Mouse (Mus musculus): ENCODE data around the gene Cd24a. TPM values are rescaled to one million over a fixed set of nuclear protein-coding genes. Genes with fewer than 3 reads are reported as not detected.

The Cd24a gene
- polyA plus RNA-seq, 1 experiment from 2014 or later = 175 TPM

DNA sequence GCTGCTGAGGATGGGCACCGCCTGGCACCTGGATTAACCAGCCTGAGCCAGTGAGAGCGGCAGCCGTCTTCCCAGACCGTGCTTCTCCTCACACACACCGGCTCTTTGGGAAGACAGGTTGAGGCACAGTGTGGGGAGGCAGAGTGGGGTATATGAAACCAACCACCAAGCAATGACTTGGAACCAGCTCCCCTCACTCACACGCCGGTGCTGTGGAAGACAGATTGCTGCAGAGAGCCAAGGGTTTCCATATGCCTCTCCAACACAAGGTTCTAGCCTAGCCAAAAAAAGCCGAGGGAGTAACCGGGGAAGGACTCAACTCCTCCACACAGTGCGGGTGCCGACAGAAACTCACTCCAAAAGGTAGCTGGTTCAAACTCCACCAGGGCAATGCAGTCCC, 18.8 kb upstream of the Cd24a start:
- no peaks in the 10 kb centered on the region for H3K36me3 ChIP-seq
- no peak for ATAC-seq (ENCODE audit: insufficient number of reproducible peaks, low FRiP score, low TSS enrichment, low read depth)
- H3K4me1 ChIP-seq = no peaks in the 10 kb centered on the region
- no peaks in the 10 kb centered on the region for H3K9me3 ChIP-seq (replicated peaks)
- H3K4me3 ChIP-seq (replicated peaks) = no peak overlapping the region
- H3K4me2 ChIP-seq (replicated peaks) = no peak overlapping the region
- no peak overlapping the region for H3K27ac ChIP-seq (replicated peaks)
- no peak overlapping the region for H3K9ac ChIP-seq
- no peaks in the 10 kb centered on the region for H3K27me3 ChIP-seq
- 77% methylated on average over 11 of the region's 11 CpGs for WGBS

GRCm38 (mm10) chr10:43560765-43561164, 17.3 kb upstream of the Cd24a start:
- Histone ChIP-seq H3K36me3 (no peaks in the 10 kb centered on the region), H3K9ac (no peak overlapping the region), H3K27me3 (no peaks in the 10 kb centered on the region), H3K9me3 (replicated peaks) (no peaks in the 10 kb centered on the region), H3K4me3 (replicated peaks) (no peak overlapping the region), H3K27ac (replicated peaks) (no peak overlapping the region), H3K4me1 (no peaks in the 10 kb centered on the region), H3K4me2 (replicated peaks) (no peak overlapping the region)
- ATAC-seq (ENCODE audit: insufficient number of reproducible peaks, low FRiP score, low TSS enrichment, low read depth) = no peak
- 42% methylated on average over 2 of the region's 2 CpGs for WGBS

DNA sequence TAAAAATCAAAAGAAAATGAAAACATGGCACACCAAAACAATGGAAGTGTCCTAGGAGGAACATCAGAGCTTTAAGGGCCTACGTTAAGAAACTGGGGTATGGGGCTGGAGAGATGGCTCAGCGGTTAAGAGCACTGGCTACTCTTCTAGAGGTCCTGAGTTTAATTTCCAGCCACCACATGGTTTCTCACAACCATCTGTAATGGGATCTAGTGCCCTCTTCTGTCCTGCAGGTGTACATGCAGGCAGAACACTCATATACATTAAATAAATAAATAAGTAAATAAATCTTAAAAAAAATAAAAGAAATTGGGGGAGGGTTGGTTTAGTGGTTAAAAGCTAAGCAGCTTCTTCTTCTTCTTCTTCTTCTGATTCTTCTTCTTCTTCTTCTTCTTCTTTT, 16.8 kb upstream of the Cd24a start:
- Histone ChIP-seq H3K27me3 (no peaks in the 10 kb centered on the region), H3K4me3 (replicated peaks) (no peak overlapping the region), H3K9ac (no peak overlapping the region), H3K4me1 (no peaks in the 10 kb centered on the region), H3K27ac (replicated peaks) (no peak overlapping the region), H3K9me3 (replicated peaks) (no peaks in the 10 kb centered on the region), H3K36me3 (no peaks in the 10 kb centered on the region), H3K4me2 (replicated peaks) (no peak overlapping the region)
- no peak for ATAC-seq (ENCODE audit: insufficient number of reproducible peaks, low FRiP score, low TSS enrichment, low read depth)
- 99% methylated on average over 2 of the region's 2 CpGs for WGBS

- no peak overlapping the region for H3K27ac ChIP-seq (replicated peaks)
- H3K9ac ChIP-seq = no peak overlapping the region
- ATAC-seq (ENCODE audit: insufficient number of reproducible peaks, low FRiP score, low TSS enrichment, low read depth) = no peak
- WGBS = 66% methylated on average over 2 of the region's 2 CpGs
- H3K9me3 ChIP-seq (replicated peaks) = peaks cover 5% of the 10 kb centered on the region
- no peak overlapping the region for H3K4me3 ChIP-seq (replicated peaks)
- no peak overlapping the region for H3K4me2 ChIP-seq (replicated peaks)
- peaks cover 9% of the 10 kb centered on the region for H3K4me1 ChIP-seq
- no peaks in the 10 kb centered on the region for H3K36me3 ChIP-seq
- peaks cover 10% of the 10 kb centered on the region; the same call in 1 of the 2 replicates for H3K27me3 ChIP-seq
Observed at GRCm38 (mm10) chr10:43574352-43574751, 3.7 kb upstream of the Cd24a start.

DNA sequence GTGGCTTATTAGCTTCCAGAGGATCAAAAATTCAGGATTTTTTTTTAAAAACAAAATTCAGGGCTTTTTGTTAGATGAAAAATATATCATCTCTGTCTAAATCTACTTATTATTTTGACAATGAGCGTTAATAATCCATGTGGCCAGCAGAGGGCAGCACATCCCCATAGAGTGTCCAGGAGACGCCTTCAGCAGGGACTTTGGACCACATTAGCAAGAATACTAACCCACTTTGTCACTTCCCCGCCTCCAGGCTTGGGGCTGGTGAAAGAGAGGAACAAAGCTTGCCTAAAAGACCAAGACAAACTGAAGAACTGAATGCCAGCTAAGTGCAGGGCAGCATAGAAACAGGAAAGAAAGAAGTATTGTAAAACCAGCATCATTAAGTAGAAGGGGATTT, 3.1 kb upstream of the Cd24a start:
- 0% methylated on average over 3 of the region's 3 CpGs for WGBS
- Histone ChIP-seq H3K4me3 (replicated peaks) (no peak overlapping the region), H3K9me3 (replicated peaks) (peaks cover 5% of the 10 kb centered on the region), H3K4me2 (replicated peaks) (no peak overlapping the region), H3K36me3 (no peaks in the 10 kb centered on the region), H3K27me3 (peaks cover 10% of the 10 kb centered on the region; the same call in 1 of the 2 replicates), H3K9ac (no peak overlapping the region), H3K4me1 (peaks cover 15% of the 10 kb centered on the region), H3K27ac (replicated peaks) (no peak overlapping the region)
- no peak for ATAC-seq (ENCODE audit: insufficient number of reproducible peaks, low FRiP score, low TSS enrichment, low read depth)

DNA sequence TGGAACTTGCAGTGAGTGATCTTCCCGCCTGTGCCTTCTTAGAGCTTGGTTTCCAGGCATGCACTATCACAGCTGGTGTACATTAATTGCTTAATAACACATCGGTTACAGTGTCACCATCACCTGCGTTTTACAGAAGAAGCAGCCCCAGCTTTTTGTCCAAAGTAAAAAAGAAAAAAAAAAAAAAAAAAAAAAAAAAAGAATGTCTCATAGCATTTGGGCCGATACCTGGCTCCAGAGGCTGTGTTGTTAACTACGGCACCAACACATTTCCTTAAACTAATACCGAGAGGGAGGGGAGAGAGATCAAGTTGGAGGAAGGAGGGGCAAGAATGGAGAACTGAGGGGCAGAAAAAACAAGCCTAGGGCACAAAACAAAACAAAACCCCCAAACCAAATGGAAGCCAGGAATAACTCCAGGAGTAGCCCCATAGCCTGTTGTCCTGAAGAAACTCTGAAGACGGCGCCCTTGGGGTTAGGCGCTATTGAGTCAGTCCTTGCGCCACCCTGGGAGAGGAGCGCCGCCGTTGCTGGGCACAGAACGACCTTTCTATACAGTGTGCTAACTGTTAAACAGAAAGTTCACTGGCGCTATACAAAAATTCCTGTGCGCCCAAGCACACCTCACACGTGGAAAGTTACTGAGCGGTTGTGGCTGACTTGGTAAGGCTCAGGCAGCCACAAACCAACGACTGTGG, 636 bp upstream of the Cd24a start:
- Histone ChIP-seq H3K27ac (replicated peaks) (0 out of 2 replicates have a peak overlapping the region, but pooled peaks have one; percentile 39), H3K27me3 (peaks cover 10% of the 10 kb centered on the region; the same call in 1 of the 2 replicates), H3K9ac (no peak overlapping the region), H3K36me3 (no peaks in the 10 kb centered on the region), H3K9me3 (replicated peaks) (no peaks in the 10 kb centered on the region; the same call in 1 of the 2 replicates), H3K4me2 (replicated peaks) (peak overlapping the region; percentile 90), H3K4me1 (peaks cover 16% of the 10 kb centered on the region), H3K4me3 (replicated peaks) (peak overlapping the region; percentile 58)
- ATAC-seq (ENCODE audit: insufficient number of reproducible peaks, low FRiP score, low TSS enrichment, low read depth) = no peak
- 13% methylated on average over 19 of the region's 19 CpGs for WGBS

DNA sequence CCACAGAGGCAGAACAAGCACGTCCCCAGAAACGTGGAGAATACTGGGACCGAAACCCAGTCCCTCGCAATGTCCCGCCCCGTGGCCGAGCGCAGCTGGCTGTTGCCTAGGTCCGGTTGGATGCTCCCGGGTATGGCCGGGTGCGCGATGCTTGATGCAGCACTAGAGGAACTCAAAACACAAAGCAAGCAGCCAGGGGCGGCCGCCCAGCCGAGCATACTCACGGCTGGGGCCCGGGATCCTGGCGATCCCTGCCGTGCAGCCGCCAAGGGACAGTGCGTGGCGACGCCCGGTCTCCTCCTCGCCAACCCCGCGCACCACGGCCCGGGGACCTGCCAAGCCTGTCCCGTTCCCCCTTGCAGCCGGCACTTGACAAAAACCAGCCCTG, 276 bp downstream of the Cd24a start:
- peaks cover 4% of the 10 kb centered on the region for H3K36me3 ChIP-seq
- H3K9ac ChIP-seq = peak overlapping the region; percentile 43
- under 1% methylated on average over 32 of the region's 32 CpGs for WGBS
- H3K4me1 ChIP-seq = peaks cover 16% of the 10 kb centered on the region
- peak overlapping the region; percentile 58 for H3K4me3 ChIP-seq (replicated peaks)
- peak; percentile 54 for ATAC-seq (ENCODE audit: insufficient number of reproducible peaks, low FRiP score, low TSS enrichment, low read depth)
- peak overlapping the region; percentile 93 for H3K27ac ChIP-seq (replicated peaks)
- no peaks in the 10 kb centered on the region for H3K9me3 ChIP-seq (replicated peaks)
- H3K4me2 ChIP-seq (replicated peaks) = peak overlapping the region; percentile 90
- peaks cover 10% of the 10 kb centered on the region; the same call in 1 of the 2 replicates for H3K27me3 ChIP-seq

GRCm38 (mm10) chr10:43578754-43579380, 783 bp downstream of the Cd24a start:
- H3K4me1 ChIP-seq = peaks cover 16% of the 10 kb centered on the region
- peak overlapping the region; percentile 43 for H3K9ac ChIP-seq
- peak overlapping the region; percentile 93 for H3K27ac ChIP-seq (replicated peaks)
- under 1% methylated on average over 50 of the region's 65 CpGs for WGBS
- no peaks in the 10 kb centered on the region for H3K9me3 ChIP-seq (replicated peaks)
- peaks cover 10% of the 10 kb centered on the region; the same call in 1 of the 2 replicates for H3K27me3 ChIP-seq
- peaks cover 7% of the 10 kb centered on the region for H3K36me3 ChIP-seq
- ATAC-seq (ENCODE audit: insufficient number of reproducible peaks, low FRiP score, low TSS enrichment, low read depth) = peak; percentile 86
- peak overlapping the region; percentile 90 for H3K4me2 ChIP-seq (replicated peaks)
- peak overlapping the region; percentile 58 for H3K4me3 ChIP-seq (replicated peaks)

DNA sequence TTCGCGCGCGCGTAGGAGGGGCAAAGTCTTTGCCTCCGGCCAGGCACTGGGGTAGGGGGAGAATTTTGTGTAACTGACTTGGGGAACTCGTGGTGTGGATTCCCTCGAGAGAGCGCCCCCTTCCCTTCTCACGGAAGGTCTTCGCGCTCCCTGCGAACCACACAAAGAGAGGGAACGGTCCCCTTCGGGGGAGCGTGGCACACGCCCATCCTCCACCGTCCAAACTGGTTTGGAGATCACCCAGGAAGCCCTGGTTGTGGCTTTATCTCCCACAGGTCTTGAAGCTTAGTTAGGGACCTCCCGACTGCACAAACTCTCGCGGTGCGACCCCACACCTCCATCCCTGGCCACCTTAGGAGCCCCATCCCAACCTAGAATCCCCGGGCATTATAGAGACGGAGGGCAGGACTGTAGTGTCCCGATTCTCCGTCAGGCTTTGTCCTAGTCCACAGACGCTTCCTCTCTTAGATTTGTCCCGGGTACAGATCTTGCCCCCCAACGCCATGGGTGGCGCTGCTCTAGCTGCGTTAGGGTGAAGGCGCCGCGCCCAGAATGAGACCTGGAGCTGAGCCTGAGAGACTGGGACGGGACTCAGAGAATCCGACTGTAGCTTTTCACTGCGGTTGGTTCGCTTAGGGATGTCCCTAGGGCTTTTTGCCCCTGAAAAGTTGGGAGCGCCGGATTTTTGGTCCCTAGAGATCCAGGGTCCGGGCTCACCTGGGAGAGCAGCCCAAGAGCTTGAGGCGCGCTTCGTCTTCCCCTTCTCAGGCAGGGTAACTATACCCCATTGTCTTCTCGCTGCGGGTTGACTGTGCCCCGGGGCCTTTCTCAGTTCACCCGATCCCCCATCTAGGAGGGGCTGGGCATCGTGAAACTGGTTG, 1.5 kb downstream of the Cd24a start:
- Histone ChIP-seq H3K4me3 (replicated peaks) (peak overlapping the region; percentile 58), H3K9ac (peak overlapping the region; percentile 43), H3K36me3 (peaks cover 12% of the 10 kb centered on the region), H3K4me1 (peaks cover 16% of the 10 kb centered on the region), H3K27ac (replicated peaks) (peak overlapping the region; percentile 93), H3K9me3 (replicated peaks) (no peaks in the 10 kb centered on the region), H3K27me3 (peaks cover 10% of the 10 kb centered on the region; the same call in 1 of the 2 replicates), H3K4me2 (replicated peaks) (peak overlapping the region; percentile 90)
- under 1% methylated on average over 49 of the region's 49 CpGs for WGBS
- ATAC-seq (ENCODE audit: insufficient number of reproducible peaks, low FRiP score, low TSS enrichment, low read depth) = peak; percentile 24

DNA sequence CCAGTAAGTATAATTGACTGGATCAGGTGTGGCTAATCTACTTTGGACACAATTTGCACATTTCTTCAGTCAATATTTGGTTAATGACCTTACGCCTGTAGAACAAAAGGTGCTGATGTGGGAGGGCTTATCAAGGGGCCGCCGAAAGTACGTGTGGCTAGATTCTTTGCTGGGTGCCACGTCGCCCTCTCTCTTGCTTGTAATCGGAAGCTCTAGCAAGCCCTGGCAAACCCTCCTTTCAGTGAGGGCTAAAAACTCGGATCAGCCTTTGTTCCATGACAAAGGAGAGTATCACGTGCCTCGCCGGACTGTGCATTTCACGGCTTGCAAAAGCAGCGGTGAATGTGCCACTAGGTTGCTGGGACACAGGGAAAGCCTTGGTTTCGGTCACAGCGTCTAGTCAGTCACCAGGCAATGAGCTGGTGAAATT, 2.6 kb downstream of the Cd24a start:
- peaks cover 13% of the 10 kb centered on the region for H3K36me3 ChIP-seq
- peak overlapping the region; percentile 60 for H3K27ac ChIP-seq (replicated peaks)
- H3K4me2 ChIP-seq (replicated peaks) = peak overlapping the region; percentile 90
- H3K9me3 ChIP-seq (replicated peaks) = no peaks in the 10 kb centered on the region
- WGBS = 1% methylated on average over 15 of the region's 15 CpGs
- no peak for ATAC-seq (ENCODE audit: insufficient number of reproducible peaks, low FRiP score, low TSS enrichment, low read depth)
- peaks cover 10% of the 10 kb centered on the region; the same call in 1 of the 2 replicates for H3K27me3 ChIP-seq
- H3K4me3 ChIP-seq (replicated peaks) = peak overlapping the region; percentile 58
- peaks cover 16% of the 10 kb centered on the region for H3K4me1 ChIP-seq
- peak overlapping the region; percentile 43; the same call in 1 of the 2 replicates for H3K9ac ChIP-seq

DNA sequence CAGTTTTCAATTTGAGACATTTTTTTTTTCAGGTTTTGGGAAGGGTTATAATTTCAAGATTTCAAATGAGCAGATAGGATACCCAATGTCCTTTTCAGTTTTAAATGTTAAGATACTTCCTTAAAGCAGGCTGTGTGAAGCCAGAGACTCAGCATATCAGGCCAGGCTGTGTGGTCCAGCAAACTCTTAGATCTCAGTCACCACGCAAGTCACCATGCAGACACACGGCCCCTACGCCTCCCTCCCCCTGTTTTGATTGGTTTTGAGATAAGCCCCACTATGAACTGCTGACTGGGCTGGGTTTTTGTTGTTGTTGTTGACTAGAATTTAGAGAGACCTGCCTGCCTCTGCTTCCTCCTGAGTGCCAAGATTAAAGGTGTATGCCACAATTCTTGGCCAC, 3.2 kb downstream of the Cd24a start:
- no peak for ATAC-seq (ENCODE audit: insufficient number of reproducible peaks, low FRiP score, low TSS enrichment, low read depth)
- 72% methylated on average over 3 of the region's 3 CpGs for WGBS
- Histone ChIP-seq H3K9ac (no peak overlapping the region), H3K9me3 (replicated peaks) (no peaks in the 10 kb centered on the region), H3K36me3 (peaks cover 13% of the 10 kb centered on the region), H3K4me3 (replicated peaks) (peak overlapping the region; percentile 58), H3K27ac (replicated peaks) (no peak overlapping the region), H3K4me1 (peaks cover 16% of the 10 kb centered on the region), H3K27me3 (peaks cover 7% of the 10 kb centered on the region; the same call in 1 of the 2 replicates), H3K4me2 (replicated peaks) (peak overlapping the region; percentile 90)
